Mouse (Mus musculus): ENCODE data around the gene Speer3.
"Not testable (repeated sequence)": the region's sequence is repeated elsewhere in the genome, so short reads cannot be mapped to it uniquely, and the experiment has no call there.

The Speer3 gene

DNA sequence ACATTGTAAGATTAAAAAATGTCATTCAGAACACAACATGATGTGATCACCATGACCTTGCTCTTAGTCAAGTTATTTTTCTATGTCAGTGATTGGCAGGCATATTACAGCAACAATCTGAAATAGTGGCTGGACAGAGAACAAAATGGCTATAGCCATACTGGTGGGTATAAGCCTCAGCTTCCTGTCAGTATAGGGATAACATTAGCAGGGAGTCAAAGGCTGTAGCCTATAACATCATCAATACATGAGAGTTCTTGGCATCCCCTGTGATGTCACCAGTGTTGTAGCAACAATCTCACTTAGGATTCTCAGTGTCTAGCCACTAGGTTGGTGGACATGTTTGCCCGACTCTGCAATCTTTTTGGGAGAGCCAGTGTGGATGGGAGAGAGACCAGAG lies at the start of gene Speer3:
Speer3 (plus strand) TSS at position 301 of the 400 bp plus-strand sequence.
- DNase-seq (ENCODE audit: low read depth, low spot score): no peak

DNA sequence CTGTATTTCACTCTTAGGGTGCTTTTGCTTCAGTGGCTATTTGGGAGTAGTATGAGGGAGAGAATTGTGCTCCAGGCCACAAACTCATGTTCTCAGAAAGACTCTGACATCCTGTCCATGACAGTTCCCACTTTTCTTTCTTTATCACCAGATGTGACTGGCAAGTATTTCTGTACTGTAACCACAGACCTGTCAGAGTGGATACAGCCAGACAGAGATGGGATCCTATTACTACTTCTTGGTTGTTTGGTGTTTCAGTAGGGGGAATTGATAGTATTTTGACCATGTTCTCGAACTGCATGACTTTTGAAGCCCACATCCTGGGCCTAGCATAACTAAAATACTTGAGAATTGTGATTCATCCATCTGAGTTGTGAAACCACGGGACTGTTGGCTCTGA lies 19.1 kb downstream of the Speer3 start:
- DNase-seq (ENCODE audit: low read depth, low spot score): not testable (repeated sequence)

DNA sequence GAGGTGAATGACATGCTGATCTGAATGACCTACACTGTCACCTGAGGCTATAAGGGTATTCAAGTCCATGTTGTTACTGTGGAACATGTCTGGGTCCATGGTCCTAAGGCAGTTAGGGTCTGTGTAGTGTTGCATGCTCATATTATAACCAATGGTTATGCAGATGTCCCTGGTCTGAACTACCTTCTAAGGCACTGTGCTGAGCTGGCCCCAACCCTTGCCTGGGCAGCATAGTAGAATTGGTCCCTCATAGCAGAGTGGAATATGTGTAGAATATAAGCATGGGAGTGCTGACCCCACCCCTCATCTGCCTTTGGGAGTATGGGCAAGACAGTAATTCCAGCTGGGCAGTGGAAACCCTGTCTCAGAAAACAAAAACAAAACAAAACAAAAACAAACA lies 33.7 kb downstream of the Speer3 start:
- DNase-seq (ENCODE audit: low read depth, low spot score): no peak

DNA sequence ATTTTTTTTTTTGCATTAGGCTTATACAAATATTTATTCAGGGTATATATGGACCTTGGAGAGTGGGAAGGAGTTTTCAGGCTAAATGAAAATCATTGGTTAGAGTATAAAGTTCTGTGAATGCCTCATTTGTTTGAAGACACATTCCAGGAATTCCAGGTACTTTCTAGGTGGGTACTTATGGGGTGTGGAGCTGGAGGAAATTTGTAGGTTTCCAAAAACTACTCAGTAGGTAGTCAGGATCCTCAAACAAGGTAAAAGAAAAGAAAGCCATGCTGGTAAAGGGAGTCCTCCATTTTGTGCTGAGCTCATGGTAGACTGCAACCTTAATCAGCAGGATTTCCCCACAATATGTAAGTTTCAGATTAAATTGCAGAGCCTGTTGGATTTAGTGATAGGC lies 35.3 kb downstream of the Speer3 start:
- no peak for DNase-seq (ENCODE audit: low read depth, low spot score)

DNA sequence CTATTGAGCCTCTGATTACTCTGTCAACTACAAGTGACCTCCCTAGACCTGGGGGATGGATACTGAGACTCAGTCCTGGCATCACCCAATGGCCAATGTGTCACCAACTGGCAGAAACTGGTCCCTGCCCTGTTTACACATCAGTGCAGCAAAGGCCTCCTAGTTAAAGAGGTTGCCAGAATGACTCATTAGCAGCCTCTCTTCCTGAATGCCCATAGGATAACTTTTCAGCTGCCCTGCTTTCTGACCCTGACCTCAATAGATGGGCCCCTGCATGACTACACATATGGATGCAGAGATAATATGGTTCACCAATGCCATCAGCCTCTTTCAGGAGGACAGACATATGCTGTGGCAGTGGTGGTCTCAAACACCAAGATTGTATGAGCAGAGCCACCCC lies 52.9 kb downstream of the Speer3 start:
- no peak for DNase-seq (ENCODE audit: low read depth, low spot score)
